Mouse (Mus musculus) midbrain, embryonic 15.5 days (tissue): ENCODE data around the gene B3glct. TPM values are rescaled to one million over a fixed set of nuclear protein-coding genes. Genes with fewer than 3 reads are reported as not detected.

Source experiments
- ATAC-seq: fragments of 200-750 bp; cut with Nextera tagmentation; replicated peaks from 2 replicates; pipeline ENCODE4 v1.8.0; 2017; ENCODE audit warnings: moderate TSS enrichment
- H3K27ac ChIP-seq: fragments of 300-500 bp; sonication (generic); 2 replicates; pipeline ENCODE4 v1.5.1; 2015; ENCODE audit warnings: mild to moderate bottlenecking, inconsistent platforms
- H3K27me3 ChIP-seq: fragments of 300-500 bp; sonication (generic); replicated peaks from 2 replicates; pipeline ENCODE4 v1.6.1; 2015; ENCODE audit warnings: inconsistent platforms
- H3K36me3 ChIP-seq: fragments of 300-500 bp; sonication (generic); replicated peaks from 2 replicates; pipeline ENCODE4 v1.6.1; 2015; ENCODE audit warnings: inconsistent platforms
- H3K4me1 ChIP-seq: fragments of 300-500 bp; sonication (generic); 2 replicates; pipeline ENCODE4 v1.6.1; 2015; ENCODE audit warnings: inconsistent platforms
- H3K4me2 ChIP-seq: fragments of 300-500 bp; sonication (generic); 2 replicates; pipeline ENCODE4 v1.6.1; 2015; ENCODE audit warnings: inconsistent platforms, mild to moderate bottlenecking, moderate library complexity
- H3K4me3 ChIP-seq: fragments of 300-500 bp; sonication (generic); 2 replicates; pipeline ENCODE4 v1.5.1; 2015; ENCODE audit warnings: mild to moderate bottlenecking, inconsistent platforms
- H3K9ac ChIP-seq: fragments of 300-500 bp; sonication (generic); 2 replicates; pipeline ENCODE4 v1.6.1; 2015; ENCODE audit warnings: mild to moderate bottlenecking, inconsistent platforms
- H3K9me3 ChIP-seq: fragments of 300-500 bp; sonication (generic); 2 replicates; pipeline ENCODE4 v1.6.1; 2016; ENCODE audit warnings: inconsistent platforms
- WGBS: fragments of 180-500 bp; shearing (Covaris S2); methylation state at CpG from one replicate; pipeline ENCODE4 v1.1.7; 2015; ENCODE audit warnings: mixed read lengths; 5-methylcytosine and 5-hydroxymethylcytosine counted together
- polyA plus RNA-seq: library from polyadenylated mRNA; unstranded; fragments of >200 nt; fragmentation: Nextera tagmentation; extraction: Ambion mirVana; gene quantifications from 2 replicates; pipeline ENCODE4 v1.2.1, GENCODE M21; 2015

The B3glct gene
- polyA plus RNA-seq, 1 experiment from 2014 or later = 15.7 TPM

GRCm38 (mm10) chr5:149769666-149770065 lies 91.6 kb downstream of the B3glct start:
- no peak overlapping the region for H3K4me2 ChIP-seq
- H3K27ac ChIP-seq = no peak overlapping the region
- ATAC-seq = no peak
- H3K9ac ChIP-seq = no peak overlapping the region
- H3K4me1 ChIP-seq = no peaks in the 10 kb centered on the region
- no peak overlapping the region for H3K4me3 ChIP-seq
- no peaks in the 10 kb centered on the region for H3K27me3 ChIP-seq
- H3K9me3 ChIP-seq = no peaks in the 10 kb centered on the region
- no peaks in the 10 kb centered on the region for H3K36me3 ChIP-seq
- 98% methylated on average over 8 of the region's 8 CpGs for WGBS

- no peak overlapping the region for H3K27ac ChIP-seq
- H3K27me3 ChIP-seq = no peaks in the 10 kb centered on the region
- no peaks in the 10 kb centered on the region for H3K36me3 ChIP-seq
- no peaks in the 10 kb centered on the region for H3K9me3 ChIP-seq
- ATAC-seq = no peak
- no peak overlapping the region for H3K9ac ChIP-seq
- H3K4me1 ChIP-seq = no peaks in the 10 kb centered on the region
- H3K4me3 ChIP-seq = no peak overlapping the region
- 86% methylated on average over 7 of the region's 7 CpGs for WGBS
- no peak overlapping the region for H3K4me2 ChIP-seq
Observed at GRCm38 (mm10) chr5:149776038-149776437, 98.0 kb downstream of the B3glct start.

GRCm38 (mm10) chr5:149779740-149780139 lies 101.7 kb downstream of the B3glct start:
- Histone ChIP-seq H3K36me3 (no peaks in the 10 kb centered on the region), H3K27ac (no peak overlapping the region), H3K9me3 (no peaks in the 10 kb centered on the region), H3K4me1 (no peaks in the 10 kb centered on the region), H3K4me2 (no peak overlapping the region), H3K9ac (no peak overlapping the region), H3K4me3 (no peak overlapping the region), H3K27me3 (no peaks in the 10 kb centered on the region)
- 89% methylated on average over 6 of the region's 6 CpGs for WGBS
- ATAC-seq = no peak

- Histone ChIP-seq H3K4me2 (no peak overlapping the region), H3K4me1 (no peaks in the 10 kb centered on the region), H3K36me3 (no peaks in the 10 kb centered on the region), H3K27ac (no peak overlapping the region), H3K4me3 (no peak overlapping the region), H3K9me3 (no peaks in the 10 kb centered on the region), H3K27me3 (no peaks in the 10 kb centered on the region), H3K9ac (no peak overlapping the region)
- ATAC-seq = no peak
- 97% methylated on average over 2 of the region's 2 CpGs for WGBS
Observed at GRCm38 (mm10) chr5:149780411-149780810, 102.4 kb downstream of the B3glct start.

- Histone ChIP-seq H3K27ac (no peak overlapping the region), H3K27me3 (no peaks in the 10 kb centered on the region), H3K36me3 (no peaks in the 10 kb centered on the region), H3K4me2 (no peak overlapping the region), H3K4me1 (no peaks in the 10 kb centered on the region), H3K4me3 (no peak overlapping the region), H3K9me3 (no peaks in the 10 kb centered on the region), H3K9ac (no peak overlapping the region)
- WGBS = 19% methylated on average over 8 of the region's 8 CpGs
- ATAC-seq = no peak
Observed at GRCm38 (mm10) chr5:149790087-149790486, 112.1 kb downstream of the B3glct start.

GRCm38 (mm10) chr5:149810071-149810470 lies 132.0 kb downstream of the B3glct start:
- ATAC-seq = no peak
- H3K4me3 ChIP-seq = no peak overlapping the region
- H3K27ac ChIP-seq = no peak overlapping the region
- no peaks in the 10 kb centered on the region for H3K36me3 ChIP-seq
- no peaks in the 10 kb centered on the region for H3K27me3 ChIP-seq
- 90% methylated on average over 2 of the region's 2 CpGs for WGBS
- no peaks in the 10 kb centered on the region for H3K9me3 ChIP-seq
- H3K4me1 ChIP-seq = no peaks in the 10 kb centered on the region
- H3K9ac ChIP-seq = no peak overlapping the region
- H3K4me2 ChIP-seq = no peak overlapping the region

GRCm38 (mm10) chr5:149811835-149812234 lies 133.8 kb downstream of the B3glct start:
- no peak overlapping the region for H3K27ac ChIP-seq
- no peak overlapping the region for H3K9ac ChIP-seq
- H3K36me3 ChIP-seq = no peaks in the 10 kb centered on the region
- H3K4me2 ChIP-seq = no peak overlapping the region
- H3K9me3 ChIP-seq = no peaks in the 10 kb centered on the region
- WGBS = 43% methylated on average over 6 of the region's 6 CpGs
- H3K4me1 ChIP-seq = no peaks in the 10 kb centered on the region
- no peak overlapping the region for H3K4me3 ChIP-seq
- ATAC-seq = no peak
- H3K27me3 ChIP-seq = no peaks in the 10 kb centered on the region

Other genes with a start within 250 kb of the B3glct start
- gene Tex26, start 238.6 kb upstream of the B3glct start, polyA plus RNA-seq = 0.92 and 1.1 TPM in 2 replicates
- 0.14 and 0.27 TPM in 2 replicates for gene Wdr95, start 149.6 kb upstream of the B3glct start, polyA plus RNA-seq
- 103 and 105 TPM in 2 replicates for gene Hsph1, start 41.9 kb upstream of the B3glct start, polyA plus RNA-seq